Mouse (Mus musculus): Measurements from ENCODE around the gene Ccl4. TPM values are rescaled to one million over a fixed set of nuclear protein-coding genes. Genes with fewer than 3 reads are reported as not detected.

Ccl4 gene
- not detected for total RNA-seq (2021)
- long read RNA-seq, experiment 1 = 0 reads
- long read RNA-seq, experiment 2 = 0 reads

- DNase-seq (ENCODE audit: low spot score in 2 of 2) = no peak
These were observed at the start of gene Ccl4 for GRCm38 (mm10) chr11:83662204-83662603. TSS of gene Ccl4 (plus strand) at chr11:83662584.

- no peak for DNase-seq (ENCODE audit: low spot score in 2 of 2)
These were observed 45.8 kb upstream of the Ccl4 start for GRCm38 (mm10) chr11:83616586-83616985.

GRCm38 (mm10) chr11:83618238-83618637 is 44.1 kb upstream of the Ccl4 start:
- DNase-seq (ENCODE audit: low spot score in 2 of 2) = no peak

- no peak for DNase-seq (ENCODE audit: low spot score in 2 of 2)
These were observed 43.3 kb upstream of the Ccl4 start for GRCm38 (mm10) chr11:83619037-83619436.

GRCm38 (mm10) chr11:83623586-83623985 is 38.8 kb upstream of the Ccl4 start:
- no peak for DNase-seq (ENCODE audit: low spot score in 2 of 2)

GRCm38 (mm10) chr11:83628808-83629207 is 33.6 kb upstream of the Ccl4 start:
- no peak for DNase-seq (ENCODE audit: low spot score in 2 of 2)

- DNase-seq (ENCODE audit: low spot score in 2 of 2) = no peak
These were observed 31.8 kb upstream of the Ccl4 start for GRCm38 (mm10) chr11:83630630-83631029.

- DNase-seq (ENCODE audit: low spot score in 2 of 2) = no peak
These were observed 31.3 kb upstream of the Ccl4 start for GRCm38 (mm10) chr11:83631065-83631464.

GRCm38 (mm10) chr11:83632744-83633143 is 29.6 kb upstream of the Ccl4 start:
- no peak for DNase-seq (ENCODE audit: low spot score in 2 of 2)

GRCm38 (mm10) chr11:83634425-83634824 is 28.0 kb upstream of the Ccl4 start:
- no peak for DNase-seq (ENCODE audit: low spot score in 2 of 2)

- no peak for DNase-seq (ENCODE audit: low spot score in 2 of 2)
These were observed 27.5 kb upstream of the Ccl4 start for GRCm38 (mm10) chr11:83634898-83635297.

GRCm38 (mm10) chr11:83636742-83637235 is 25.6 kb upstream of the Ccl4 start:
- DNase-seq (ENCODE audit: low spot score in 2 of 2) = no peak

GRCm38 (mm10) chr11:83638934-83639333 is 23.4 kb upstream of the Ccl4 start:
- DNase-seq (ENCODE audit: low spot score in 2 of 2) = no peak

- DNase-seq (ENCODE audit: low spot score in 2 of 2) = no peak
These were observed 22.9 kb upstream of the Ccl4 start for GRCm38 (mm10) chr11:83639533-83639932.

GRCm38 (mm10) chr11:83640141-83640540 is 22.2 kb upstream of the Ccl4 start:
- no peak for DNase-seq (ENCODE audit: low spot score in 2 of 2)

- no peak for DNase-seq (ENCODE audit: low spot score in 2 of 2)
These were observed 21.2 kb upstream of the Ccl4 start for GRCm38 (mm10) chr11:83641216-83641615.

- no peak for DNase-seq (ENCODE audit: low spot score in 2 of 2)
These were observed 16.9 kb upstream of the Ccl4 start, which contains the start of gene Rpl9-ps1 for GRCm38 (mm10) chr11:83645521-83645920. TSS of gene Rpl9-ps1 (minus strand) at chr11:83645621.

- no peak for DNase-seq (ENCODE audit: low spot score in 2 of 2)
These were observed 15.8 kb upstream of the Ccl4 start for GRCm38 (mm10) chr11:83646356-83647149.

- no peak for DNase-seq (ENCODE audit: low spot score in 2 of 2)
These were observed 13.0 kb upstream of the Ccl4 start, which contains the start of gene Ccl3 for GRCm38 (mm10) chr11:83649305-83649841. TSS of gene Ccl3 (minus strand) at chr11:83649355.

GRCm38 (mm10) chr11:83654606-83655005 is 7.8 kb upstream of the Ccl4 start:
- DNase-seq (ENCODE audit: low spot score in 2 of 2) = no peak

GRCm38 (mm10) chr11:83657508-83657907 is 4.9 kb upstream of the Ccl4 start:
- DNase-seq (ENCODE audit: low spot score in 2 of 2) = no peak

GRCm38 (mm10) chr11:83658797-83659196 is 3.6 kb upstream of the Ccl4 start:
- no peak for DNase-seq (ENCODE audit: low spot score in 2 of 2)

Data from left cerebral cortex, adult 18-20 months (tissue).